Mouse (Mus musculus) ovary, postnatal 10 days (tissue): ENCODE results near the gene Zfp592.

Experiments
- DNase-seq: peaks from one replicate; pipeline ENCODE4 v3.0.0; 2022; ENCODE audit warnings: low spot score

The Zfp592 gene

GRCm38 (mm10) chr7:81057901-81058711 is 64.6 kb downstream of the Zfp592 start:
- no peak for DNase-seq

- no peak for DNase-seq
Observed at GRCm38 (mm10) chr7:81058712-81059154, 65.3 kb downstream of the Zfp592 start.

GRCm38 (mm10) chr7:81059388-81059787 is 65.9 kb downstream of the Zfp592 start:
- DNase-seq: no peak

- DNase-seq: no peak
Observed at GRCm38 (mm10) chr7:81060908-81061307, 67.4 kb downstream of the Zfp592 start.

DNA sequence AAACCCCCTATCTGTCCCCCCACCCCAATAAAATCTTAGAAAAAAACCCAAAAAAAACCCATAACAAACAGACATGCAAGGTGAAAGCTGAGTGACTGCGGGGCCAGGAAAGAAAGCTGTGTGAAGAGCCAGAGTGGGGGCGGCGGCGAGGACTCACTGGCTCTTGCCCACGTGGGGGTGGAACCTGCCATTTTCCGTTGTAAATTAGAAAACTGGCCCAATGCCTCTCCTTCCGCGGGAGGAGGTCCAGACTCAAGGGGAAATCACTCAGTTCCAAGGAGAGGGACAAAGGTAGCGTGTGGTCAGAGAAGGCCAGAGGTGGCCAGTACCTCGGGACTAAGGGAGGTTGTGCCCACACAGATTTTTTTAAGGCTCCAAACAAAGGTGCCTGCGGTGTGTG is 68.5 kb downstream of the Zfp592 start:
- no peak for DNase-seq

- no peak for DNase-seq
Observed at GRCm38 (mm10) chr7:81063332-81063731, 69.9 kb downstream of the Zfp592 start.

DNA sequence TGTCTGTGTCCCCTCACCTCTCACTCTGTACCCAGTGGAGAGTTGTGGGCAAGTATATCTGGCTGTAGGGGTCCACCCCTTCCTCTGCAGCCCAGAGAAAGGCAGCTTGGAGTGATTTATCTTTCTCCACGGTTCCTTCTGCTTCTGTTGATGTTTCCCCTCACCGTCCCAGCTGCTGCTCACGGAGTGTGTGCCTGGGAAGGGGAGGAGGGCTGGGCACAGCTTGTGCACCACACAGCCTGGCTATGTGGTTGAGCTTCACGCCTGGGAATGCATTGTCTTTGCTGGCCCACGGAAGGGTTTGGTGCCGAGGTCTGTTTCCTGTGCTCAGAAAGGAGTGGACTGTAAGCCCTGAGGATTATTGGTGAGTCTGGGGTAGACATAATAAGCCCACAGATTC is 73.2 kb downstream of the Zfp592 start:
- DNase-seq: no peak

DNA sequence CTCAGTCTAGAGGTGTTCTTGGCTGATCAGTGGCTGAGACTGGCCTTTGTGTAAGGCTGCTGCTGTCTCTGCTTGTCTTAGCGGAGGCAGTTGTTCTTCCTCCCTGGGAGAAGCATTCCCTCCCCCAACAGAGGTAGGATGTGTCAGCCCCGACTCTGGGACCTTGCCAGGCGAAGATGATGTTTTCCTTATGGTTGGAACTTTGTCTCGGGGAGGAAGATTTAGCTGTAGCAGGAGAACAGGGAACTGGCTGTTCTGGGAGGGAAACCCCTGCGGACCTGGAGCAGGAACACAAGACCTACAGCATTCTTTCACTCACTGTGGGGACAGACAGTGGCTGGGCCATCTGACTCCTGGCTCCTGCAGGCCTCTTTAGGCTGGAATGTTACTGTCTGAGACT is 79.0 kb downstream of the Zfp592 start:
- no peak for DNase-seq

GRCm38 (mm10) chr7:81073273-81073672 is 79.8 kb downstream of the Zfp592 start:
- no peak for DNase-seq

DNA sequence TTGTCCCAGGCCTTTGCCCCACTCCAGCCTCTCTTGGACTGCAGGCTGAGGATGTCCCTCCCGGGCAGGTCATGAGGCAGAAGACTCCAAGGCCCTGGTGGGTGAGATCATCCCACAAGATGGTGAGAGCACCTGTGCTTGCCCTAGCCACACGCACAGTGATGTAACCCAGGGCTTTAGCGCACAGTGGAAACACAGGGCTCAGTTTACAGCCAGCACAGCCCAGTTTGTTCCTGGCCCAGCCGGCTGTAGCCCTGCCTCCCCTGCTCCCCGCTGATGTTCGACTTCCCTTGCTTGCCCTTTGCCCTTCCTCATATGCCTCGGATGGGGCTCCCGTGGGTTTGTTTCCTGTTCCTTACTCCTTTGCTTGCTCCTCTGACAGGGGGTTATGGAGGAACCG is 81.1 kb downstream of the Zfp592 start:
- no peak for DNase-seq

DNA sequence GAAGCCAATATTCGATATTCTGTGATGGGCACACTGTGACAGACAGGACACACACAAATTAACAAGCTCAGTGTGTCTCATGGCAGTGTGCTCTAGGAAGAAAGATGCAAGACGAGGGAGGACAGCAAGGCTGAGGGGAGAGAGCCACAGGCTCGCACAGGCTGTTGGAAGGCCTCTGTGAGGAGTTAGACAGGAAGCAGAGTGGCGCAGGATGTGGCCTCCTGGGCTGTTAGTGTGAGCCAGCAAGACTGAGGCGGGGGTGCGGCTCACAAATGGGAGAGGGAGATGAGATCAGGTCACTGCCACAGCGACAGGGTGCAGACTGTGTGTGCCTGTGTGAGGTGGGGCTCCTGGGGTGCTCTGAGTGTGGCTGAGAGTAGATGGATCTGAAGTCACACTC is 81.8 kb downstream of the Zfp592 start:
- DNase-seq: no peak

- DNase-seq: no peak
Observed at GRCm38 (mm10) chr7:81075732-81076131, 82.3 kb downstream of the Zfp592 start.

DNA sequence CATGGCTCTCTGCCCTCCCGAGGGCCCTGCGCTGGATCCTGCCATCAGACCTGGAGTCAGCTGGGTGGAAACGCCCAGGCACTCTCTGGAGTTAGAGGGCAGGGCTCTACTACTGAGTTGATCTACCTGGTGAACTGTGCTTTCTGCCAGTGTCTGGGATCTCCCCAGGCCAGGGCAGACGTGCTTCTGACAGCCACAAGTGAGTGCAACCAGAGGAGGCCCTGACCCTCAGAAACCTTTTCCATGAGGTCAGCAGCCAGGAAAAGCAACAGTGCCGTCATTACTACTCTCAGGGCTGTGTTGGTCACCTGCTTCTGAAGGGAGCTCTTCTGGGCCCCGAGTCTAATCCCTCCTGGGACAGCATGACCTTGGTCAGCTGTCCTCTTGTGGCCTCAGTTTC is 83.5 kb downstream of the Zfp592 start:
- no peak for DNase-seq

GRCm38 (mm10) chr7:81078740-81079139 is 85.3 kb downstream of the Zfp592 start:
- no peak for DNase-seq

- no peak for DNase-seq
Observed at GRCm38 (mm10) chr7:81093420-81093965, 100.0 kb downstream of the Zfp592 start.

DNA sequence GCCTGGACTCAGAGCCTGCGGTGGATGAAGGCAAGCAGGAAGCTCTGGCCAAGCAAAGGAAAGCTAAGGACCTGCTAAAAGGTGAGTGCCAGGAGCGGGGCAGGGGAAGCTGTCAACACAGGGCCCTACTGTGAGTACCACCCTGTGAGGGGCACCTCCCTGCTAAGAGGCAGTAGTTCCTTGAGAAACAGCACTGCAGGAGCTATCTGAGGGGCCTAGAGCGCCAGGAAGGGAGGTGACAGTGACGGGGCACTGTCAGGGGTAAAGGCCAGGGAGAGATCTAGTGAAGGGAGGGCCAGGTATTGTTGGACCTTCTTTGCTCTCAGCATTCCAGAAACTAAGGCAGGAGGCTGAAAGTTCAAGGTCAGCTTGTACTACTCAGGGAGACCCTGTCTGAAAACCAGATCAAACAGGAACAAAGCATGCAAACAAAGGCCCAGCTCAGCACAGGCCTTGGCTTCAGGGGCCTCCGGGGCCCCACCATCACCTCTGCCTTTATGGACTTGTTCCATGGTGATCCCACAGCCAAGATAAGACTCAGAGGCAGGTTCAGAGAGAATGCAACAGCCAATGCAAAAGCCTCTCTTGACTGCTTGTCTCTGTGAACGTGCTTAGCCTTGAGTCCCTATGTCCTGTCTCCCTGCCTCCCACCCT is 100.8 kb downstream of the Zfp592 start:
- no peak for DNase-seq
